Mouse (Mus musculus) limb, embryonic 15.5 days (tissue): ENCODE measurements around the gene Acsm3. TPM values are rescaled to one million over a fixed set of nuclear protein-coding genes. Genes with fewer than 3 reads are reported as not detected.

Experiments
- ATAC-seq: fragments of 200-750 bp; cut with Nextera tagmentation; 2 replicates; pipeline ENCODE4 v1.8.0; 2017; ENCODE audit warnings: low read depth, moderate TSS enrichment; ENCODE audit not compliant: insufficient number of reproducible peaks, low FRiP score, low TSS enrichment
- H3K27ac ChIP-seq: fragments of 300-500 bp; sonication (generic); 2 replicates; pipeline ENCODE4 v1.5.1; 2015; ENCODE audit warnings: moderate library complexity, mild to moderate bottlenecking, inconsistent platforms
- H3K27me3 ChIP-seq: fragments of 300-500 bp; sonication (generic); 2 replicates; pipeline ENCODE4 v1.6.1; 2015; ENCODE audit warnings: inconsistent platforms
- H3K36me3 ChIP-seq: fragments of 300-500 bp; sonication (generic); 2 replicates; pipeline ENCODE4 v1.6.1; 2015; ENCODE audit warnings: inconsistent platforms
- H3K4me1 ChIP-seq: fragments of 300-500 bp; sonication (generic); 2 replicates; pipeline ENCODE4 v1.6.1; 2015; ENCODE audit warnings: inconsistent platforms
- H3K4me2 ChIP-seq: fragments of 300-500 bp; sonication (generic); 2 replicates; pipeline ENCODE4 v1.6.1; 2015; ENCODE audit warnings: mild to moderate bottlenecking, inconsistent platforms
- H3K4me3 ChIP-seq: fragments of 300-500 bp; sonication (generic); 2 replicates; pipeline ENCODE4 v1.5.1; 2015; ENCODE audit warnings: mild to moderate bottlenecking, inconsistent platforms
- H3K9ac ChIP-seq: fragments of 300-500 bp; sonication (generic); 2 replicates; pipeline ENCODE4 v1.6.1; 2015; ENCODE audit warnings: inconsistent platforms
- H3K9me3 ChIP-seq: fragments of 300-500 bp; sonication (generic); 2 replicates; pipeline ENCODE4 v1.6.1; 2016; ENCODE audit warnings: inconsistent platforms
- WGBS: fragments of 180-500 bp; shearing (Covaris S2); methylation state at CpG from one replicate; pipeline ENCODE4 v1.1.7; 2015; 5-methylcytosine and 5-hydroxymethylcytosine counted together
- polyA plus RNA-seq: library from polyadenylated mRNA; unstranded; fragments of >200 nt; fragmentation: Nextera tagmentation; extraction: Ambion mirVana; gene quantifications from 2 replicates; pipeline ENCODE4 v1.2.1, GENCODE M21; 2015

Acsm3 gene
- polyA plus RNA-seq, 1 experiment from 2014 or later: 0.37 TPM

- Histone ChIP-seq H3K27me3 (no peaks in the 10 kb centered on the region), H3K9me3 (no peaks in the 10 kb centered on the region), H3K4me3 (no peak overlapping the region), H3K27ac (no peak overlapping the region), H3K4me1 (no peaks in the 10 kb centered on the region), H3K4me2 (no peak overlapping the region), H3K9ac (no peak overlapping the region), H3K36me3 (peaks cover 7% of the 10 kb centered on the region; the same call in 1 of the 2 replicates)
- ATAC-seq: no peak
- WGBS: 77% methylated on average over 3 of the region's 3 CpGs
Measured at GRCm38 (mm10) chr7:119800991-119801390, 40.3 kb downstream of the Acsm3 start.

GRCm38 (mm10) chr7:119807396-119807795 lies 46.7 kb downstream of the Acsm3 start:
- H3K4me2 ChIP-seq: no peak overlapping the region
- WGBS: 90% methylated on average over 5 of the region's 5 CpGs
- H3K9me3 ChIP-seq: no peaks in the 10 kb centered on the region
- peaks cover 43% of the 10 kb centered on the region for H3K36me3 ChIP-seq
- ATAC-seq: no peak
- H3K27me3 ChIP-seq: no peaks in the 10 kb centered on the region
- no peak overlapping the region for H3K4me3 ChIP-seq
- H3K9ac ChIP-seq: no peak overlapping the region
- H3K4me1 ChIP-seq: no peaks in the 10 kb centered on the region
- H3K27ac ChIP-seq: no peak overlapping the region

DNA sequence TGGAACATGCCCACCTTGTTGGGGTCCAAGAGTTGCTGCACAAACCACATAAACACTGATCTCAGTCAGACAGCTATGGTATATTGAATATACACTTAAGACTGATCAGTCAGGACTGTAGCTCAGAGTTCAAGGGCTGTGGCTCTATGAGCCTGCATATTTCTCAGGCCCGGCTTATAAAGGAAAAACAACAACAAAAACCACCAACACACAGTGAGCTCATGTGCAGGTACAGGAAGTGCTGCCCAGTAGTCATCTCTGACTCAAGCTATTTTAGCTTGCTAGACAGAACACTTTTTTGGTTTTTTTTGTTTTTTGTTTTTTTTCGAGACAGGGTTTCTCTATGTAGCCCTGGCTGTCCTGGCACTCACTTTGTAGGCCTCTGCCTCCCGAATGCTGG lies 48.0 kb downstream of the Acsm3 start:
- no peak overlapping the region for H3K27ac ChIP-seq
- H3K27me3 ChIP-seq: no peaks in the 10 kb centered on the region
- H3K4me2 ChIP-seq: no peak overlapping the region
- H3K36me3 ChIP-seq: peaks cover 49% of the 10 kb centered on the region
- 90% methylated on average over 3 of the region's 3 CpGs for WGBS
- H3K4me1 ChIP-seq: no peaks in the 10 kb centered on the region
- H3K4me3 ChIP-seq: no peak overlapping the region
- H3K9me3 ChIP-seq: no peaks in the 10 kb centered on the region
- H3K9ac ChIP-seq: no peak overlapping the region
- no peak for ATAC-seq

DNA sequence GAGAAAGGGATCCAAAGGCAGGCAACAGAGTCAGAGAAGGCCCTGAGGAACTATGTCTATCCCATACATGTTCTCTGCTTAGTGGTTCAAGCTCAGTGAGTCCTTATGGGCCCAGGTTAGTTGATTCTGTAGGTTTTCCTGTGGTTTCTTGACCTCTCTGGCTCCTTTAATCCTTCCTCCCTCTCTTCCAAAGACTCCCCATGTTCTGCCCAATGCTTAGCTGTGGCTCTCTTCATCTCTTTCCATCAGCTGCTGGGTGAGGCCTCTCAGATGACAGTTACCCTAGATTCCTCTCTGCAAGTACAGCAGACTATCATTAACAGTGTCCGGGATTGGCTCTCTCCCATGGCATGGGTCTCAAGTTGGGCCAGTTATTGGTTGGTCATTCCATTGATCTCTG lies 74.6 kb downstream of the Acsm3 start:
- Histone ChIP-seq H3K4me3 (no peak overlapping the region), H3K27me3 (no peaks in the 10 kb centered on the region), H3K4me2 (no peak overlapping the region), H3K9ac (no peak overlapping the region), H3K36me3 (peaks cover 3% of the 10 kb centered on the region; the same call in 1 of the 2 replicates), H3K27ac (no peak overlapping the region), H3K9me3 (no peaks in the 10 kb centered on the region), H3K4me1 (no peaks in the 10 kb centered on the region)
- WGBS: 97% methylated on average over 1 of the region's 1 CpGs
- ATAC-seq: no peak

- no peak overlapping the region for H3K9ac ChIP-seq
- no peak overlapping the region for H3K4me3 ChIP-seq
- WGBS: 90% methylated on average over 4 of the region's 4 CpGs
- no peak for ATAC-seq
- no peaks in the 10 kb centered on the region for H3K27me3 ChIP-seq
- H3K4me2 ChIP-seq: no peak overlapping the region
- no peak overlapping the region for H3K27ac ChIP-seq
- H3K36me3 ChIP-seq: peaks cover 3% of the 10 kb centered on the region; the same call in 1 of the 2 replicates
- H3K4me1 ChIP-seq: no peaks in the 10 kb centered on the region
- H3K9me3 ChIP-seq: no peaks in the 10 kb centered on the region
Measured at GRCm38 (mm10) chr7:119835996-119836777, 75.5 kb downstream of the Acsm3 start.

Other genes with a start within 250 kb of the Acsm3 start
- not detected in 2 replicates for gene Acsm5, start 241.5 kb upstream of the Acsm3 start, polyA plus RNA-seq
- gene Pdilt, start 237.4 kb upstream of the Acsm3 start, polyA plus RNA-seq: not detected in 2 replicates
- gene Acsm2, start 206.6 kb upstream of the Acsm3 start, polyA plus RNA-seq: not detected in 2 replicates
- gene Acsm1, start 153.9 kb upstream of the Acsm3 start, polyA plus RNA-seq: not detected in 2 replicates
- not detected in 2 replicates for gene Acsm4, start 70.9 kb upstream of the Acsm3 start, polyA plus RNA-seq
- 70.4 and 72.5 TPM in 2 replicates for gene Thumpd1, start 40.1 kb upstream of the Acsm3 start, polyA plus RNA-seq
- 19.4 and 23.0 TPM in 2 replicates for gene Rexo5, start 33.1 kb downstream of the Acsm3 start, polyA plus RNA-seq
- gene Eri2, start 33.1 kb downstream of the Acsm3 start, polyA plus RNA-seq: 16.9 and 20.3 TPM in 2 replicates
- 9.1 and 9.9 TPM in 2 replicates for gene Lyrm1, start 134.9 kb downstream of the Acsm3 start, polyA plus RNA-seq
- gene Dcun1d3, start 135.4 kb downstream of the Acsm3 start, polyA plus RNA-seq: 12.9 and 13.9 TPM in 2 replicates